Mouse (Mus musculus) liver, postnatal 0 days (tissue): ENCODE results near the gene Nop10. TPM values are rescaled to one million over a fixed set of nuclear protein-coding genes. Genes with fewer than 3 reads are reported as not detected.

Experiments used
- ATAC-seq: fragments of 200-750 bp; cut with Nextera tagmentation; 2 replicates; pipeline ENCODE4 v1.8.0; 2017; ENCODE audit warnings: mild to moderate bottlenecking, moderate library complexity
- DNase-seq: peaks from one replicate; pipeline ENCODE4 v3.0.0-alpha.2; 2016
- H3K27ac ChIP-seq: fragments of 300-500 bp; sonication (generic); 2 replicates; pipeline ENCODE4 v1.5.1; 2014; ENCODE audit warnings: antibody characterized with exemption, moderate library complexity, mild to moderate bottlenecking, low read depth
- H3K27me3 ChIP-seq: fragments of 300-500 bp; sonication (generic); 2 replicates; pipeline ENCODE4 v1.6.1; 2014; ENCODE audit warnings: low read length, control low read depth, mixed read lengths; ENCODE audit not compliant: insufficient read depth
- H3K36me3 ChIP-seq: fragments of 300-500 bp; sonication (generic); replicated peaks from 2 replicates; pipeline ENCODE4 v1.6.1; 2014; ENCODE audit warnings: mild to moderate bottlenecking, control low read depth, low read length, moderate library complexity, mixed read lengths; ENCODE audit not compliant: insufficient read depth
- H3K4me1 ChIP-seq: fragments of 300-500 bp; sonication (generic); 2 replicates; pipeline ENCODE4 v1.6.1; 2014; ENCODE audit warnings: antibody characterized with exemption, mild to moderate bottlenecking, control low read depth; ENCODE audit not compliant: insufficient read depth
- H3K4me2 ChIP-seq: fragments of 300-500 bp; sonication (generic); 2 replicates; pipeline ENCODE4 v1.6.1; 2014; ENCODE audit warnings: low read depth, mild to moderate bottlenecking, low read length, moderate library complexity, mixed read lengths
- H3K4me3 ChIP-seq: fragments of 300-500 bp; sonication (generic); 2 replicates; pipeline ENCODE4 v1.5.1; 2014; ENCODE audit warnings: low read depth, low read length
- H3K9ac ChIP-seq: fragments of 300-500 bp; sonication (generic); replicated peaks from 2 replicates; pipeline ENCODE4 v1.6.1; 2014; ENCODE audit warnings: mild to moderate bottlenecking, moderate library complexity
- H3K9me3 ChIP-seq: fragments of 300-500 bp; sonication (generic); 2 replicates; pipeline ENCODE4 v1.6.1; 2016; ENCODE audit warnings: mild to moderate bottlenecking, control low read depth, low read length, mixed read lengths
- CTCF ChIP-seq: sonication (generic); IDR thresholded peaks from 2 replicates; pipeline ENCODE4 v1.5.1; 2016; ENCODE audit warnings: antibody characterized with exemption, low read depth
- EP300 ChIP-seq: IDR thresholded peaks from 2 replicates; pipeline ENCODE4 v1.6.1; 2016; ENCODE audit warnings: antibody characterized with exemption, low read depth, mild to moderate bottlenecking
- WGBS: fragments of 180-500 bp; shearing (Covaris S2); extraction: QIAGEN DNeasy Blood & Tissue Kit; methylation state at CpG from one replicate; pipeline ENCODE4 v1.1.7; 2014; ENCODE audit not compliant: insufficient replicate concordance; 5-methylcytosine and 5-hydroxymethylcytosine counted together
- polyA plus RNA-seq: library from polyadenylated mRNA; unstranded; fragments of >200 nt; fragmentation: Nextera tagmentation; extraction: Ambion mirVana; gene quantifications from 2 replicates; pipeline ENCODE4 v1.2.1, GENCODE M21; 2015

Nop10 gene
- polyA plus RNA-seq: 129 TPM in 2 replicates

GRCm38 (mm10) chr2:112261748-112262653 lies at the start of gene Nop10:
TSS of gene Nop10 (plus strand) at chr2:112261926.
- no peaks in the 10 kb centered on the region for H3K9me3 ChIP-seq
- no peaks in the 10 kb centered on the region for H3K36me3 ChIP-seq
- H3K4me2 ChIP-seq: peak within 1 kb of the TSS; percentile 77
- H3K4me3 ChIP-seq: peak within 1 kb of the TSS; percentile 62
- no peaks in the 10 kb centered on the region for H3K27me3 ChIP-seq
- peak within 1 kb of the TSS; percentile 68 for H3K9ac ChIP-seq
- WGBS: under 1% methylated on average over 36 of the region's 36 CpGs
- ATAC-seq (peak; percentile 43), DNase-seq (peak; percentile 82)
- peak within 1 kb of the TSS; percentile 72 for H3K27ac ChIP-seq
- TF ChIP-seq CTCF (peak; percentile 94), EP300 (no peak)
- peaks cover 19% of the 10 kb centered on the region for H3K4me1 ChIP-seq

DNA sequence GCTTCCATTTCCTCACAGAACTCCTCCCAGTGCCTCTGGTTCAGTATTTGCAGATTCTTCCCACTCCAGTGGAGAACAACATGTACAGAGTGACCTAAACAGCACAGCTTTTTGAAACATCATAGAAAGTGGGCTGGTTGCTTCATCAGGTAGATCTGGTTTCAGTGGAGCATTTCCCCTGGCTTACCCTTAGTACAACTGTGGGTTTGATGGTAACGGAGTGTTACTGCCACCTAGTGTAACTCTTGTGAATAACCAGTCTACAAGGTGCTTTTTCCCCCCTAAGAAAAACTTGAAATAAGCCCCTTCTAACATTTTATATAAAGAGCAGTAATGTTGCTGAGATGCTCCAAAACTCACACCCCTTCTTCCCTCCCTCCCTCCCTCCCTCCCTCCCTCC lies 45.7 kb upstream of the Nop10 start:
- 19% methylated on average over 1 of the region's 1 CpGs for WGBS
- DNase-seq (no peak), ATAC-seq (peak; percentile 57; the same call in 1 of the 2 replicates)
- Histone ChIP-seq H3K4me2 (no peak overlapping the region), H3K27me3 (no peaks in the 10 kb centered on the region), H3K36me3 (no peaks in the 10 kb centered on the region), H3K27ac (no peak overlapping the region), H3K9ac (no peak overlapping the region), H3K4me1 (no peaks in the 10 kb centered on the region), H3K4me3 (no peak overlapping the region), H3K9me3 (no peaks in the 10 kb centered on the region)
- no peak for TF ChIP-seq EP300
- TF ChIP-seq CTCF: peak; percentile 62

- Histone ChIP-seq H3K4me1 (no peaks in the 10 kb centered on the region), H3K27ac (no peak overlapping the region), H3K9me3 (no peaks in the 10 kb centered on the region), H3K36me3 (no peaks in the 10 kb centered on the region), H3K4me3 (no peak overlapping the region), H3K27me3 (no peaks in the 10 kb centered on the region), H3K9ac (no peak overlapping the region), H3K4me2 (no peak overlapping the region)
- WGBS: 56% methylated on average over 6 of the region's 6 CpGs
- no peak for ATAC-seq
- DNase-seq: no peak
- TF ChIP-seq EP300: no peak
- TF ChIP-seq CTCF: no peak
Measured at GRCm38 (mm10) chr2:112217614-112218013, 44.1 kb upstream of the Nop10 start.

- H3K9me3 ChIP-seq: no peaks in the 10 kb centered on the region
- no peaks in the 10 kb centered on the region for H3K4me1 ChIP-seq
- no peak for ATAC-seq
- H3K27me3 ChIP-seq: no peaks in the 10 kb centered on the region
- TF ChIP-seq CTCF (no peak), EP300 (no peak)
- no peak overlapping the region for H3K9ac ChIP-seq
- 55% methylated on average over 5 of the region's 5 CpGs for WGBS
- H3K27ac ChIP-seq: no peak overlapping the region
- no peak overlapping the region for H3K4me3 ChIP-seq
- no peaks in the 10 kb centered on the region for H3K36me3 ChIP-seq
- H3K4me2 ChIP-seq: no peak overlapping the region
- no peak for DNase-seq
Measured at GRCm38 (mm10) chr2:112220880-112221279, 40.8 kb upstream of the Nop10 start.

DNA sequence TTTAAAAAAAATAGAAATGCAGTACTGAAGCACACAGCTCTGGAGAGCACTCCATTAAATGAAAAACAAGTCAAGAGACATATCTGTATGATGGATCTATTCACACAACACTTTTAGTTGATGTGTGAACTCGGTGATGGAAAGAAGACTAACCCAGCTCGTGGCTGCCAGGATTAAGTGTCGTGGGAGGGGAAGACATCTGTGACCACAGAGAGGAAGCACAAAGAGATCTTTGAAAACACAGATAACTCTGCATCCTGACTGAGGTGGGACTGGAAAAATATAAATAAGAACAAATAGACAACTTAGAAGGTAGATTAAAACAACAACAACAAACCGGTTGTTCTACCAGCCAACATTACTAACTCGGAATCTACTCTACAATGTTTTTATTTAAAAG lies 39.1 kb upstream of the Nop10 start:
- Histone ChIP-seq H3K4me3 (no peak overlapping the region), H3K9ac (no peak overlapping the region), H3K36me3 (no peaks in the 10 kb centered on the region), H3K27ac (no peak overlapping the region), H3K4me1 (no peaks in the 10 kb centered on the region), H3K4me2 (no peak overlapping the region), H3K9me3 (no peaks in the 10 kb centered on the region), H3K27me3 (no peaks in the 10 kb centered on the region)
- no peak for TF ChIP-seq CTCF
- TF ChIP-seq EP300: no peak
- no peak for DNase-seq
- 42% methylated on average over 5 of the region's 5 CpGs for WGBS
- ATAC-seq: no peak

DNA sequence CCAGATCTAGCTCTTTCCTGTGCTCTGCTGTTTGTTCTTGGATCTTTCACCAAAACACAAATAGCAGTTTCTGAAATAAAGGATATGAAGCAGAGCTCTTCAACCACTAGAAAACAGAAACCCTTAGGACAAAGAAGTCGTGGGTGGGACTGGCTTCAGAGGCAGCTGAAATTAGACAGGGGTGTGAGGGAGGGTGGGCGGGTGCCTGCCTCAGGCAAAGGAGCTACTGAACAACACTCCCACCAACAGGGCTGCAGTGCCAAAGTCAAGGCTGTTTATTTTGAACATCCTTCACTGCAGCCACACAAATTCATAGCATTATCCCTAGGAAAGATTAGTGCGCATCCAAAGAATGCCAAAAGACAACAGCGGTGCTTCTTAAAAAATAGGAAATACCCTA lies 37.4 kb upstream of the Nop10 start:
- Histone ChIP-seq H3K9ac (no peak overlapping the region), H3K36me3 (no peaks in the 10 kb centered on the region), H3K4me1 (no peaks in the 10 kb centered on the region), H3K27me3 (no peaks in the 10 kb centered on the region), H3K9me3 (no peaks in the 10 kb centered on the region), H3K4me3 (no peak overlapping the region), H3K27ac (no peak overlapping the region), H3K4me2 (no peak overlapping the region)
- ATAC-seq (no peak), DNase-seq (no peak)
- no peak for TF ChIP-seq EP300
- TF ChIP-seq CTCF: no peak
- 59% methylated on average over 4 of the region's 4 CpGs for WGBS
